Mouse (Mus musculus): Measurements from ENCODE around the gene Vmn1r170.
"Not testable (repeated sequence)": the region's sequence is repeated elsewhere in the genome, so short reads cannot be mapped to it uniquely, and the experiment has no call there.

The Vmn1r170 gene

GRCm38 (mm10) chr7:23605875-23606274 lies at the start of gene Vmn1r170:
Vmn1r170 (plus strand) TSS chr7:23606175.
- not testable (repeated sequence) for DNase-seq

GRCm38 (mm10) chr7:23575226-23575625 lies 30.7 kb upstream of the Vmn1r170 start, which contains the start of gene Vmn1r169:
Vmn1r169 (plus strand) TSS chr7:23575526.
- not testable (repeated sequence) for DNase-seq

DNA sequence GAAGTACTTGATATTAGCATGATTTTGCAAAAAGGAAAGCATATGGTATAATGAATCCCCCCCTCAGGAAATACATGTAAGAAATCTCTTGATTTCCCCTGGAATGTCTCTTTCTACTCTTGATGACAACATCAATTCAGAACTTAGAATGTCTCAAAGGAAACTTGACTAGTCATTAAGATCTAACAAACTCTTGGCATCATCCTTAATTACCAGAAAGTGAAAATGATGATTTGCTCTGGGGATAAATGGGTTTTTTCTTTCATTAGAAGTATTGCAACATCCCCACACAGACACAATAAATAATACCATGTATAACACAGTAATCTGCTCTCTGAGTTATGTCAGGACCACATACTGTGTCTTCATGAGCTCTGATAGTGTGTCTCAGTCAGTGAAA lies 24.4 kb downstream of the Vmn1r170 start, which contains the start of gene Vmn1r171:
Gene Vmn1r171 (plus strand): TSS at position 301 of the 400 bp plus-strand sequence.
- DNase-seq = no peak

Data from cerebellum, adult 11-12 months (tissue).